Mouse (Mus musculus) lung, adult 2 months (tissue): ENCODE data around the gene Fbxl16.

Experiments
- CTCF ChIP-seq: fragments of 200-500 bp; IDR thresholded peaks from 2 replicates; pipeline ENCODE4 v1.5.1; 2011; ENCODE audit warnings: mild to moderate bottlenecking, low read length, control low read depth; ENCODE audit not compliant: insufficient read depth
- POLR2A ChIP-seq: fragments of 200-500 bp; IDR thresholded peaks from 2 replicates; pipeline ENCODE4 v1.6.1; 2011; ENCODE audit warnings: low read depth, mild to moderate bottlenecking, control low read depth, low read length, borderline replicate concordance; ENCODE audit errors: extremely low read depth

DNA sequence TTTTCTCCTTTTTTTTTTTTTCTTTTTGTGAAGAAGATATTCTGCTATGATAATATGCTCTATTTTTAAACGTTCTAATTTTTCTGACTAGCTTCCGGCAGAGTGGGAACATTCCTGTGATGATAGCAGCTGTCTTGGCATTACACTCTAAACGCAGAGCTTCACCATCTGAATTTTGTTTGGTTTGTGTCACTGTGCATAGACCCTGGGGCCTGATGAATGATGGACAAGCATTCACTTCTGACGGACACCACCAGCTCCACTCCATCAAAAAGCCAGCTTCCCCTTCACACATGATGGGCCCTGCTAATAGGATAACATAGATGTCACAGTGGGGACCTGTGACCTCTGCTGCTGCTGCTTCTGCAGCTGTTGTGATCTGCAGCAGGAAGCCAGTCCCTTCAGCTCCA, 47.3 kb upstream of the Fbxl16 start:
- TF ChIP-seq CTCF (no peak), POLR2A (no peak)
